Mouse (Mus musculus) cerebellum, adult 2 months (tissue): ENCODE data around the gene Synj2. TPM values are rescaled to one million over a fixed set of nuclear protein-coding genes. Genes with fewer than 3 reads are reported as not detected.

Experiments
- DNase-seq, 2 experiments: peaks; one replicate each; pipeline ENCODE4 v3.0.0; 2021
- H3K27ac ChIP-seq: fragments of 200-500 bp; 2 replicates; pipeline ENCODE4 v1.5.1; 2012; ENCODE audit warnings: low read length, control low read depth, inconsistent platforms; ENCODE audit not compliant: insufficient read depth
- H3K27me3 ChIP-seq: fragments of 200-500 bp; 2 replicates; pipeline ENCODE4 v1.6.1; 2012; ENCODE audit warnings: inconsistent platforms, mild to moderate bottlenecking, low read length, moderate library complexity; ENCODE audit not compliant: control insufficient read depth, insufficient read depth
- H3K4me1 ChIP-seq: fragments of 200-500 bp; 2 replicates; pipeline ENCODE4 v1.6.1; 2011; ENCODE audit warnings: low read length; ENCODE audit not compliant: control insufficient read depth, insufficient read depth
- H3K4me3 ChIP-seq: fragments of 200-500 bp; replicated peaks from 2 replicates; pipeline ENCODE3; 2011; ENCODE audit warnings: mild to moderate bottlenecking, low read depth, low read length, control low read depth; ENCODE audit not compliant: insufficient read depth
- CTCF ChIP-seq: fragments of 200-500 bp; IDR thresholded peaks from 2 replicates; pipeline ENCODE4 v1.5.1; 2011; ENCODE audit warnings: low read depth, mild to moderate bottlenecking, control low read depth, low read length, moderate library complexity, borderline replicate concordance; ENCODE audit not compliant: insufficient read depth
- POLR2A ChIP-seq: fragments of 200-500 bp; IDR thresholded peaks from 2 replicates; pipeline ENCODE4 v1.6.1; 2011; ENCODE audit warnings: low read length, control low read depth, borderline replicate concordance; ENCODE audit not compliant: insufficient read depth
- WGBS: fragments of 180-500 bp; shearing (Covaris S2); methylation state at CpG from one replicate; pipeline ENCODE4 v1.1.7; 2018; 5-methylcytosine and 5-hydroxymethylcytosine counted together
- polyA plus RNA-seq: library from polyadenylated mRNA; depleted of rRNA; stranded (reverse); fragments of >200 nt; gene quantifications from 2 replicates; pipeline ENCODE4 v1.2.3, GENCODE M21; 2012

The Synj2 gene
- polyA plus RNA-seq, 1 experiment: 25.1 TPM

GRCm38 (mm10) chr17:5970298-5970821 lies 29.3 kb downstream of the Synj2 start:
- H3K4me1 ChIP-seq: peaks cover 4% of the 10 kb centered on the region; the same call in 1 of the 2 replicates
- H3K27me3 ChIP-seq: no peaks in the 10 kb centered on the region
- 96% methylated on average over 5 of the region's 5 CpGs for WGBS
- DNase-seq: no peak
- H3K27ac ChIP-seq: no peak overlapping the region
- H3K4me3 ChIP-seq: no peak overlapping the region
- no peak for TF ChIP-seq POLR2A
- no peak for TF ChIP-seq CTCF

- TF ChIP-seq POLR2A (no peak), CTCF (no peak)
- Histone ChIP-seq H3K27me3 (no peaks in the 10 kb centered on the region), H3K4me1 (peaks cover 23% of the 10 kb centered on the region), H3K4me3 (no peak overlapping the region), H3K27ac (no peak overlapping the region)
- DNase-seq: no peak
- 76% methylated on average over 8 of the region's 8 CpGs for WGBS
Measured at GRCm38 (mm10) chr17:5973536-5973935, 32.5 kb downstream of the Synj2 start.

- no peak for TF ChIP-seq POLR2A
- 0 out of 2 replicates have a peak, but pooled peaks have one; percentile 5 for TF ChIP-seq CTCF
Measured at GRCm38 (mm10) chr17:5975099-5975977, 34.3 kb downstream of the Synj2 start.

GRCm38 (mm10) chr17:5976221-5977055 lies 35.4 kb downstream of the Synj2 start:
- 74% methylated on average over 20 of the region's 20 CpGs for WGBS
- peak overlapping the region; percentile 23; the same call in 1 of the 2 replicates for H3K27ac ChIP-seq
- H3K27me3 ChIP-seq: no peaks in the 10 kb centered on the region
- no peak for TF ChIP-seq CTCF
- no peak for TF ChIP-seq POLR2A
- peaks cover 32% of the 10 kb centered on the region for H3K4me1 ChIP-seq
- DNase-seq: no peak
- no peak overlapping the region for H3K4me3 ChIP-seq

More at GRCm38 (mm10) chr17:5975099-5975977, 34.3 kb downstream of the Synj2 start:
- Histone ChIP-seq H3K4me1 (peaks cover 32% of the 10 kb centered on the region), H3K27ac (peak overlapping the region; percentile 8; the same call in 1 of the 2 replicates), H3K27me3 (no peaks in the 10 kb centered on the region), H3K4me3 (peak overlapping the region; percentile 40)
- DNase-seq: peak; percentile 57 to 62
- WGBS: 20% methylated on average over 23 of the region's 23 CpGs

- DNase-seq: no peak
- WGBS: 82% methylated on average over 16 of the region's 16 CpGs
- Histone ChIP-seq H3K4me1 (peaks cover 32% of the 10 kb centered on the region), H3K27me3 (no peaks in the 10 kb centered on the region), H3K27ac (no peak overlapping the region; the same call in 1 of the 2 replicates), H3K4me3 (no peak overlapping the region)
- TF ChIP-seq CTCF (no peak), POLR2A (no peak)
Measured at GRCm38 (mm10) chr17:5977056-5977920, 36.2 kb downstream of the Synj2 start.

GRCm38 (mm10) chr17:5977921-5978504 lies 36.9 kb downstream of the Synj2 start:
- no peak for TF ChIP-seq CTCF
- TF ChIP-seq POLR2A: no peak
- H3K27ac ChIP-seq: no peak overlapping the region
- 90% methylated on average over 8 of the region's 8 CpGs for WGBS
- no peaks in the 10 kb centered on the region for H3K27me3 ChIP-seq
- no peak overlapping the region for H3K4me3 ChIP-seq
- H3K4me1 ChIP-seq: peaks cover 33% of the 10 kb centered on the region
- DNase-seq: no peak
